Mouse (Mus musculus): ENCODE measurements at regions not wholly inside any gene's neighbourhood (a gene's known extent, or its start where the extent isn't known, plus 50 kb on each side); places are given as distances from the start of the nearest gene placed in this dataset.

DNA sequence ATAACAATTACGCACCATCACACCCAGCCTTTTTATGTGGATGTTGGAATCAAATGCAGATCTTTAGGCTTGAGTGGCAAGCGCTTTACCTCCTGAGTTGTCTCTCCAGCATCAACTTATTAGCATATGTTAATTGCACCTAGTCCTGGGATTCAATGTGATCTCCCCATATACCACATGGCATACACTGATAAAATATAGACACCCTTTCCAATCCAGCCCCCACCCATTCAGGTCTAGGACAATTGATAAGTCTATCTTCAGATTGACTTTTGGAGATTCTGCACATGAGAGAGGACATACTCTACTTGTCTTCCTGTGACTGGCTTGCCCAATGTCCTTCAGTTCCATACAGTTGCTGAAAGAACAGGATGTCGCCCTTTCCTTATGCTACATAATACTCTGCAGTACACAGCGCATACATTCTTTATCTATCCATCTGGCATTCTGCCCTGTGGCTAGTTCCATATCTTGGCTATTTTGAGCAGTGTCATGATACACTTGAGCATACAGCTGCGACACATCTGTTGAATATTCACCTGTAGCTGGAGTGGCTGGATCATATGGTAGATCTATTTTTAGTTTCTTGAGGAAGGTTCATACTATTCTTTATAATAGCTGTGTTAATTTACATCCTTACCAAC lies 120.3 kb downstream of the Gsdmc2 start:
- peak; percentile 24; the same call in 1 of the 2 replicates for ATAC-seq (replicated peaks; ENCODE audit: low read depth, poor library complexity, severe bottlenecking)

- ATAC-seq (replicated peaks; ENCODE audit: low read depth, poor library complexity, severe bottlenecking): no peak
Observed at GRCm38 (mm10) chr15:63722991-63723390, 122.0 kb downstream of the Gsdmc2 start.

GRCm38 (mm10) chr15:63721669-63722357 lies 123.2 kb downstream of the Gsdmc2 start:
- peak; percentile 53 for ATAC-seq (replicated peaks; ENCODE audit: low read depth, poor library complexity, severe bottlenecking)

GRCm38 (mm10) chr15:63717812-63718211 lies 127.2 kb downstream of the Gsdmc2 start:
- ATAC-seq (replicated peaks; ENCODE audit: low read depth, poor library complexity, severe bottlenecking): no peak

DNA sequence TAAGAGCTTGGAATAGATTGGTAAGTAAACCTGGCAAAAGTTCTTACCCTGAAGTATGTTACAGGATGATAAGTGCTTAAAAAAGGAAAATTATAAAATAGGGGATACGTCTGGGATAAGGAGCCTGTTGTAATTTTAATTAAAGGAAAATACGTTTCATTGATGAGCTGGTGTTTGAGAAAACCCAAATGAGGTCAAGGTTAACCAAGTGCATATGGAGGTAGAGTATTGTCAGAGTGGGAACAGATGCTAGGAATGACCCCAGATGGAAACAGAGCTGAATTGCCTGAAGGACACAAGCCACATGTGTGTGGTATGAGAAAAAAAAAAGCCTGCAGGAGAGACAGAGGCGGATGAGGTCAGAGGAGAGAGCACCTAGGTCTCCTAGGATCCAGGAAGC lies 131.3 kb downstream of the Gsdmc2 start:
- ATAC-seq (replicated peaks; ENCODE audit: low read depth, poor library complexity, severe bottlenecking): no peak

- no peak for ATAC-seq (replicated peaks; ENCODE audit: low read depth, poor library complexity, severe bottlenecking)
Observed at GRCm38 (mm10) chr15:63710381-63710780, 134.6 kb downstream of the Gsdmc2 start.

GRCm38 (mm10) chr15:63709270-63709933 lies 135.6 kb downstream of the Gsdmc2 start:
- ATAC-seq (replicated peaks; ENCODE audit: low read depth, poor library complexity, severe bottlenecking): no peak; the same call in 1 of the 2 replicates

DNA sequence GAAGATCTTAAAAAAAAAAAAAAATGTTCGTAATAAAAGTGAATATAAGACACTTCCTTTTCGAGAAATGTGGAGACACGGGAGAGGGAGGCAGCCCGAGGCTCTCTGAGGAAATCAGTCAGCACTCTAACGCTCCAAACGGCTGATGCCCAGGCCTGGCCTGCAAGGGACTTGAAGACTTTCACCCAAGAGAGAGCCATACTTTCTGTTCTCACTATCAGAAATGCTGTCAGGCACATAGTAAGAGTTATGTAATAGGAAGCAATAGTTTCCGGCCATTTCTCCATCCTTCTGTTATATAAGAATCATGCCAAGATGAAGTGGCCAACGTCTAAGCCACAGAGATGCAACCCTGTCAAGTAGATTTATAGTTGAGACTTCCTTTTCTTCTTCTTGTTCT lies 140.3 kb downstream of the Gsdmc2 start:
- peak; percentile 93 for ATAC-seq (replicated peaks; ENCODE audit: low read depth, poor library complexity, severe bottlenecking)

DNA sequence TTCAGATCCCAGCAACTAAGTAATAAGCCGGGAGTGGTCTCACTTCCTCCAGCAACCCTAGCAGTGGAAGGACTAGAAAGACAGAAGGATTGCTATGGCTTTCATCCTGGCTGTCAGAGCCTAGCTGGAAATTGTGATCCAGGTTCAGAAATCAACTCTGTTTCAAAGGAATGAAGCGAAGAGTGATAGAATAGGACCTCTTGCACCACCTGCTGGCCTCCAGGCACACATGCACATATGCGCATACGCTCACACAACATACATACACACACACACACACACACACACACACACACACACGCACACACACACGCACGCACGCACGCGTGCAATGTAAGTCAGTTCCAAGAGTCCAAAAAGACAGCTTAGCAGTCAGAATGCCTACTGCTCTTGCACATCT lies 147.1 kb downstream of the Gsdmc2 start:
- peak; percentile 48 for ATAC-seq (replicated peaks; ENCODE audit: low read depth, poor library complexity, severe bottlenecking)

GRCm38 (mm10) chr15:63694150-63694549 lies 150.8 kb downstream of the Gsdmc2 start:
- no peak for ATAC-seq (replicated peaks; ENCODE audit: low read depth, poor library complexity, severe bottlenecking)

DNA sequence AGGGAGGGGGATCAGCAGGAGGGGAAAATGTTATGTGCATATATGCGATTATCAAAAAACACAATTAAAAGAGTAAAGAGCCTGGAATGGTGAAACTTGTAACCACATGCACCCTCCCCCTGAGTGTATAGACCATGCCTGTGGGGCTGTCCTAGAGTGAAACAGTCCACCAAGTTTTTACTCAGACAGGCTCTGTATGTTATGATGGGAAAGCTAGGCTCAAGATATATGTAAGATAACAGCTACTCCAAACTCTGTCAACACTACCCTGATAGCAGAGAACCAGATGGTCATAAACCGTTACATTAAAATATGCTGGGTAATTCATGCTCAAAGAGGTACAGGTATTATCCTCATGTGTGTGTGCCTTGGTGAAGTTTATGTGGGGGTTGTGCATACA lies 151.4 kb downstream of the Gsdmc2 start:
- ATAC-seq (replicated peaks; ENCODE audit: low read depth, poor library complexity, severe bottlenecking): no peak

- ATAC-seq (replicated peaks; ENCODE audit: low read depth, poor library complexity, severe bottlenecking): no peak
Observed at GRCm38 (mm10) chr15:63692491-63693295, 152.3 kb downstream of the Gsdmc2 start.

GRCm38 (mm10) chr15:63689788-63690575 lies 155.0 kb downstream of the Gsdmc2 start:
- no peak for ATAC-seq (replicated peaks; ENCODE audit: low read depth, poor library complexity, severe bottlenecking)

GRCm38 (mm10) chr15:63687852-63688251 lies 157.1 kb downstream of the Gsdmc2 start:
- ATAC-seq (replicated peaks; ENCODE audit: low read depth, poor library complexity, severe bottlenecking): no peak

GRCm38 (mm10) chr15:63686954-63687562 lies 157.9 kb downstream of the Gsdmc2 start:
- no peak for ATAC-seq (replicated peaks; ENCODE audit: low read depth, poor library complexity, severe bottlenecking)

- no peak for ATAC-seq (replicated peaks; ENCODE audit: low read depth, poor library complexity, severe bottlenecking)
Observed at GRCm38 (mm10) chr15:63679984-63680925, 164.7 kb downstream of the Gsdmc2 start.

- ATAC-seq (replicated peaks; ENCODE audit: low read depth, poor library complexity, severe bottlenecking): peak; percentile 96
Observed at GRCm38 (mm10) chr15:63678921-63679320, 166.1 kb downstream of the Gsdmc2 start.

GRCm38 (mm10) chr15:63675491-63676036 lies 169.4 kb downstream of the Gsdmc2 start:
- no peak for ATAC-seq (replicated peaks; ENCODE audit: low read depth, poor library complexity, severe bottlenecking)
